Mouse (Mus musculus): ENCODE measurements around the gene Dnajc3.

GRCm38 (mm10) chr14:119027675-119028253 is 90.0 kb downstream of the Dnajc3 start:
- TF ChIP-seq NELFE (IDR thresholded peaks at IDR 0.05; ENCODE audit: low read depth, low read length): no peak
- TF ChIP-seq GATA1 (IDR thresholded peaks at IDR 0.05; ENCODE audit: low read depth, low read length): no peak
